Mouse (Mus musculus): Measurements from ENCODE around the gene Slc16a14. TPM values are rescaled to one million over a fixed set of nuclear protein-coding genes. Genes with fewer than 3 reads are reported as not detected.

The Slc16a14 gene
- polyA plus RNA-seq, 1 experiment from 2014 or later: 0.19 TPM

GRCm38 (mm10) chr1:84910177-84910804 lies 24.6 kb downstream of the Slc16a14 start:
- Histone ChIP-seq H3K36me3 (no peaks in the 10 kb centered on the region), H3K9ac (replicated peaks) (no peak overlapping the region), H3K4me2 (no peak overlapping the region), H3K27me3 (no peaks in the 10 kb centered on the region), H3K4me3 (replicated peaks) (no peak overlapping the region), H3K4me1 (replicated peaks) (no peaks in the 10 kb centered on the region), H3K9me3 (no peaks in the 10 kb centered on the region), H3K27ac (no peak overlapping the region)
- WGBS: 78% methylated on average over 8 of the region's 8 CpGs
- ATAC-seq (ENCODE audit: insufficient number of reproducible peaks, insufficient read depth, low FRiP score, low TSS enrichment, low read depth): no peak

- Histone ChIP-seq H3K27ac (no peak overlapping the region), H3K4me3 (replicated peaks) (no peak overlapping the region), H3K4me1 (replicated peaks) (no peaks in the 10 kb centered on the region), H3K4me2 (no peak overlapping the region), H3K27me3 (no peaks in the 10 kb centered on the region), H3K36me3 (no peaks in the 10 kb centered on the region), H3K9me3 (no peaks in the 10 kb centered on the region), H3K9ac (replicated peaks) (no peak overlapping the region)
- ATAC-seq (ENCODE audit: insufficient number of reproducible peaks, insufficient read depth, low FRiP score, low TSS enrichment, low read depth): no peak
- WGBS: 39% methylated on average over 2 of the region's 2 CpGs
Observed at GRCm38 (mm10) chr1:84904467-84904866, 30.5 kb downstream of the Slc16a14 start.

GRCm38 (mm10) chr1:84899156-84899555 lies 35.8 kb downstream of the Slc16a14 start:
- no peak overlapping the region for H3K9ac ChIP-seq (replicated peaks)
- ATAC-seq (ENCODE audit: insufficient number of reproducible peaks, insufficient read depth, low FRiP score, low TSS enrichment, low read depth): no peak
- WGBS: 91% methylated on average over 6 of the region's 6 CpGs
- no peak overlapping the region for H3K4me2 ChIP-seq
- H3K9me3 ChIP-seq: no peaks in the 10 kb centered on the region
- no peaks in the 10 kb centered on the region for H3K36me3 ChIP-seq
- H3K27me3 ChIP-seq: no peaks in the 10 kb centered on the region
- H3K4me1 ChIP-seq (replicated peaks): no peaks in the 10 kb centered on the region
- H3K4me3 ChIP-seq (replicated peaks): no peak overlapping the region
- H3K27ac ChIP-seq: no peak overlapping the region

GRCm38 (mm10) chr1:84897364-84897763 lies 37.6 kb downstream of the Slc16a14 start:
- Histone ChIP-seq H3K36me3 (no peaks in the 10 kb centered on the region), H3K9me3 (no peaks in the 10 kb centered on the region), H3K4me2 (no peak overlapping the region), H3K27me3 (no peaks in the 10 kb centered on the region), H3K27ac (no peak overlapping the region), H3K4me3 (replicated peaks) (no peak overlapping the region), H3K4me1 (replicated peaks) (no peaks in the 10 kb centered on the region), H3K9ac (replicated peaks) (no peak overlapping the region)
- ATAC-seq (ENCODE audit: insufficient number of reproducible peaks, insufficient read depth, low FRiP score, low TSS enrichment, low read depth): no peak
- 81% methylated on average over 6 of the region's 6 CpGs for WGBS

- WGBS: 88% methylated on average over 9 of the region's 9 CpGs
- Histone ChIP-seq H3K36me3 (no peaks in the 10 kb centered on the region), H3K9ac (replicated peaks) (no peak overlapping the region), H3K9me3 (no peaks in the 10 kb centered on the region), H3K4me3 (replicated peaks) (no peak overlapping the region), H3K4me2 (no peak overlapping the region), H3K27ac (no peak overlapping the region), H3K4me1 (replicated peaks) (no peaks in the 10 kb centered on the region), H3K27me3 (no peaks in the 10 kb centered on the region)
- no peak for ATAC-seq (ENCODE audit: insufficient number of reproducible peaks, insufficient read depth, low FRiP score, low TSS enrichment, low read depth)
Observed at GRCm38 (mm10) chr1:84891746-84892145, 43.2 kb downstream of the Slc16a14 start.

GRCm38 (mm10) chr1:84890503-84890902 lies 44.4 kb downstream of the Slc16a14 start:
- Histone ChIP-seq H3K36me3 (no peaks in the 10 kb centered on the region), H3K4me3 (replicated peaks) (no peak overlapping the region), H3K27ac (no peak overlapping the region), H3K4me1 (replicated peaks) (no peaks in the 10 kb centered on the region), H3K27me3 (no peaks in the 10 kb centered on the region), H3K4me2 (no peak overlapping the region), H3K9ac (replicated peaks) (no peak overlapping the region), H3K9me3 (no peaks in the 10 kb centered on the region)
- no peak for ATAC-seq (ENCODE audit: insufficient number of reproducible peaks, insufficient read depth, low FRiP score, low TSS enrichment, low read depth)
- WGBS: 78% methylated on average over 7 of the region's 7 CpGs

GRCm38 (mm10) chr1:84890005-84890393 lies 44.9 kb downstream of the Slc16a14 start:
- H3K36me3 ChIP-seq: no peaks in the 10 kb centered on the region
- no peak overlapping the region for H3K27ac ChIP-seq
- no peaks in the 10 kb centered on the region for H3K4me1 ChIP-seq (replicated peaks)
- H3K4me2 ChIP-seq: no peak overlapping the region
- no peak overlapping the region for H3K4me3 ChIP-seq (replicated peaks)
- H3K9ac ChIP-seq (replicated peaks): no peak overlapping the region
- ATAC-seq (ENCODE audit: insufficient number of reproducible peaks, insufficient read depth, low FRiP score, low TSS enrichment, low read depth): no peak
- WGBS: 37% methylated on average over 7 of the region's 7 CpGs
- no peaks in the 10 kb centered on the region for H3K9me3 ChIP-seq
- no peaks in the 10 kb centered on the region for H3K27me3 ChIP-seq

- H3K9me3 ChIP-seq: no peaks in the 10 kb centered on the region
- no peak overlapping the region for H3K9ac ChIP-seq (replicated peaks)
- H3K36me3 ChIP-seq: no peaks in the 10 kb centered on the region
- no peaks in the 10 kb centered on the region for H3K27me3 ChIP-seq
- H3K4me3 ChIP-seq (replicated peaks): no peak overlapping the region
- no peak overlapping the region for H3K27ac ChIP-seq
- no peak for ATAC-seq (ENCODE audit: insufficient number of reproducible peaks, insufficient read depth, low FRiP score, low TSS enrichment, low read depth)
- 66% methylated on average over 8 of the region's 8 CpGs for WGBS
- H3K4me1 ChIP-seq (replicated peaks): no peaks in the 10 kb centered on the region
- H3K4me2 ChIP-seq: no peak overlapping the region
Observed at GRCm38 (mm10) chr1:84889330-84890004, 45.5 kb downstream of the Slc16a14 start.

GRCm38 (mm10) chr1:84885921-84886320 lies 49.0 kb downstream of the Slc16a14 start:
- Histone ChIP-seq H3K4me2 (no peak overlapping the region), H3K27me3 (no peaks in the 10 kb centered on the region), H3K4me1 (replicated peaks) (peaks cover 4% of the 10 kb centered on the region; the same call in 1 of the 2 replicates), H3K36me3 (no peaks in the 10 kb centered on the region), H3K4me3 (replicated peaks) (no peak overlapping the region), H3K9me3 (no peaks in the 10 kb centered on the region), H3K27ac (no peak overlapping the region), H3K9ac (replicated peaks) (no peak overlapping the region)
- WGBS: 84% methylated on average over 6 of the region's 6 CpGs
- ATAC-seq (ENCODE audit: insufficient number of reproducible peaks, insufficient read depth, low FRiP score, low TSS enrichment, low read depth): no peak

GRCm38 (mm10) chr1:84885174-84885573 lies 49.8 kb downstream of the Slc16a14 start:
- Histone ChIP-seq H3K27me3 (no peaks in the 10 kb centered on the region), H3K9ac (replicated peaks) (no peak overlapping the region), H3K4me2 (no peak overlapping the region), H3K4me1 (replicated peaks) (peaks cover 4% of the 10 kb centered on the region; the same call in 1 of the 2 replicates), H3K36me3 (no peaks in the 10 kb centered on the region), H3K27ac (no peak overlapping the region), H3K4me3 (replicated peaks) (no peak overlapping the region), H3K9me3 (no peaks in the 10 kb centered on the region)
- ATAC-seq (ENCODE audit: insufficient number of reproducible peaks, insufficient read depth, low FRiP score, low TSS enrichment, low read depth): no peak
- WGBS: 84% methylated on average over 3 of the region's 3 CpGs

GRCm38 (mm10) chr1:84883889-84884288 lies 51.0 kb downstream of the Slc16a14 start:
- no peaks in the 10 kb centered on the region for H3K36me3 ChIP-seq
- peaks cover 4% of the 10 kb centered on the region; the same call in 1 of the 2 replicates for H3K4me1 ChIP-seq (replicated peaks)
- no peak for ATAC-seq (ENCODE audit: insufficient number of reproducible peaks, insufficient read depth, low FRiP score, low TSS enrichment, low read depth)
- no peak overlapping the region for H3K4me2 ChIP-seq
- no peaks in the 10 kb centered on the region for H3K27me3 ChIP-seq
- no peak overlapping the region for H3K4me3 ChIP-seq (replicated peaks)
- no peaks in the 10 kb centered on the region for H3K9me3 ChIP-seq
- 75% methylated on average over 4 of the region's 4 CpGs for WGBS
- H3K27ac ChIP-seq: no peak overlapping the region
- no peak overlapping the region for H3K9ac ChIP-seq (replicated peaks)

- H3K36me3 ChIP-seq: no peaks in the 10 kb centered on the region
- H3K9me3 ChIP-seq: no peaks in the 10 kb centered on the region
- H3K9ac ChIP-seq (replicated peaks): no peak overlapping the region
- H3K27me3 ChIP-seq: no peaks in the 10 kb centered on the region
- no peak overlapping the region for H3K4me2 ChIP-seq
- no peak overlapping the region for H3K27ac ChIP-seq
- no peak overlapping the region for H3K4me3 ChIP-seq (replicated peaks)
- no peak for ATAC-seq (ENCODE audit: insufficient number of reproducible peaks, insufficient read depth, low FRiP score, low TSS enrichment, low read depth)
- peaks cover 4% of the 10 kb centered on the region; the same call in 1 of the 2 replicates for H3K4me1 ChIP-seq (replicated peaks)
- 95% methylated on average over 4 of the region's 4 CpGs for WGBS
Observed at GRCm38 (mm10) chr1:84882937-84883336, 52.0 kb downstream of the Slc16a14 start.

Data from limb, embryonic 12.5 days (tissue).